Mouse (Mus musculus): ENCODE data around the gene Aldh1a3. TPM values are rescaled to one million over a fixed set of nuclear protein-coding genes. Genes with fewer than 3 reads are reported as not detected.

Gene Aldh1a3
- total RNA-seq (2021): 1 to 10 TPM in 1 of 2 experiments, under 1 TPM in 1; 0.88 to 1.6 TPM

DNA sequence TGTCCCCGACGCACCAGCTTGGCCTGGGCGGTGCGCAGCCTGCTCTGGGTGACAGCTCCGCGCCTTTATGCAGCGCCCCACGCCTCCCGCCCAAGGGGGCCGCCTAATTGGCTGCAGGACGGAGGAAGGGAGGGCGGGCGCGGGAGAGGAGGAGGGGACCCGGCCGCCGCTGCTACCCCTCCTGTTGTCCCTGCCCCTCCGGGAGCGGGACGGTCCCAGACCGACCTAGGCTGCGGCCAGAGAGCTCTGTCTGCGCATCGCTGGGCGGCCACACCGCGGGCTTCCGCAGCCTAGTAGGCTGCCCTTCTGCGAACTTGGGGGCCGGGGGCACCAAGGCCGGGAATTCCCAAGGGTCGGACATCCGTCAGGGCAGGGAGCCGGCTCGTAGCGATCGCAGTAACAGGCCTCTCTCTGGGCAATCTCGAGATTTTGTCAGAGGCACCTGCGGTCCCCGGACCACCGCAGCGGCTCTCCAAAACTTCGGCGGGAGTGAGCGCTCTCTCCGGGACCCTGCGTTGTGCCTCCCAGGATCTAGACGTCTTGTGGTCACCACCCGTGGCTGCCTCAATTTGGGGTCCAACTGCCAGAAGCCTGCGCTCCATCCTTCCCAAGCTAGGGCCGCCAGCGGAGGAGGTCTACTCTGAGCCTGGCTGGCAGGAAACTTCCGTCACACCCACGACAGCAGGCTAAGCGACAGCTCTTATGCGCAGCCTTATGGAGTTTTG is at the start of gene Aldh1a3:
Gene Aldh1a3 (minus strand): TSS at position 81 of the 725 bp plus-strand sequence.
- no peak for DNase-seq

DNA sequence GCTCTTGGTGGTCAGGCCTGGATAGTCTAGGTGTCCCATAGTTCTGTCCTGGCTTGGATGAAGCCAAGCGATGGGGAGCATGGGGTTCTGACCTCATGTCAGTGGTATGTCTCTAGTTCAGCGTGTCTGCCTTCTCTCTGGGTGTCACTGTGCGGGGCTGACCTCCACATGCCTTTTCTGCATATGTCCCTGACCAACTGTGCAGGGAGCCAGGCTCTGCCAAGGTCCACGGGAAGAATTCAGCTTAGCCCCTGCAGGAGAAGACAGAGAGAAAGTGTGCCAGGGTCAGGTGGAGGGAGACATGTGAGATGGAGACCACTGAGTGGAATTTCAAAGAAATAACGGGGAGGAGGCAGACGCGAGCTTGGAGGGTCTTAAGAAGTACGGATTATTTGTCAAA is 49.0 kb upstream of the Aldh1a3 start:
- DNase-seq: no peak

GRCm38 (mm10) chr7:66471641-66472216 is 44.4 kb upstream of the Aldh1a3 start:
- DNase-seq: no peak

DNA sequence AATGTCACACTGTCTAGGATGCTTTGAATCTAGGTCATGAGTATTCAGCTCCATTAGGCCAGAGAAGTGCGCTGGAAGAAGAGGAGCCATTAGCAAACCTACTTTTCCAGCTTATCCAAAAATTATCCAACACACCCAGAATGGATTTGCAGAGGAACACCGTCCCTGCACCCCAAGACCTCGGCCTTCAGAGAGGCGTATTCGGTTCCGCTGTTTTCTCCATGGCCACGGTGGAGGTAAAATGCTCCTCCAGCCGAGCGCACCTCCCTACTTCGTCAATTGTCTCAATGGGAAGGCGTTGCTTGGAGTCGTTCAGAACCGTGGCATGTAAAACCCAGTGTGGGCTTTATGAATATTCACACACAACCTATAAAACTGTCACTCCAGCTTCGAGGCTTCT is 39.3 kb upstream of the Aldh1a3 start:
- no peak for DNase-seq

DNA sequence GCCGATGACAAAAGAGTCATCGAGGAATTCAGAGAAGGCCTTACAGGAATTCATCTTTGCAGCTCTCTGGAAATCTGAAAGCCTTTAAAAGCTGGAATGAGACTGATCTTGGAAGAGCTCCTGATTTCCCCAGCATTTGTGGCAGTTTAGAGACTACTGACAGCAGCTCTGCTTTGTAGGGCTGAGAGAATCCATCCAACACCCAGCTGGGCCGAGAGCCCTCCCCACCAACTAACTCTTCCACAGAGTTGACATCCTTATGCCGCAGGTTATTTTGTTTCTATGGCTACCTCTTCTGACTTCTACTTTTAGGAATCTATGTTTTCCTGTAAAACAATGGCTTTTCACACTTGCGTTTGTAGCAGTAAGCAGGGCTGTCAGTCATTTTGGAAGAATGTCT is 37.9 kb upstream of the Aldh1a3 start:
- no peak for DNase-seq

DNA sequence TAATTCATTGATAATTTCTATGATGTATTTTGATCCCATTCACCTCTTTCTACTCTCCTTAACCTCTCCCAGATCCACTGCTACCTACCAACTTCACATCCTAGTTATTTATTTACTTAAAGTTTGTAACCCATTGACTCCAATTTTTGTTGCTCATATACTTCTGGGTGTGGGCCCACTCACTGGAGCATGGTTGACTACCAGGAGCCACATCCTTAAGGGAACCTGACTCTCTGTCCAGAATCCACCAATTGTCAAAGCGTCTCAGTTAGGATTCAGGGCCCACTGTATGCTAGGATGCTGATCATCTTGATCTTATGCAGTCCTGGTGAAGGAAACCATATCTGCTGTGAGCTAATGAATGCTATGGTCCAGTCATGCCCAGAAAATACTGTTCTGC is 35.8 kb upstream of the Aldh1a3 start:
- no peak for DNase-seq

- DNase-seq: no peak
These were observed 24.4 kb upstream of the Aldh1a3 start for GRCm38 (mm10) chr7:66451622-66452295.

GRCm38 (mm10) chr7:66449971-66450752 is 22.8 kb upstream of the Aldh1a3 start:
- DNase-seq: no peak

DNA sequence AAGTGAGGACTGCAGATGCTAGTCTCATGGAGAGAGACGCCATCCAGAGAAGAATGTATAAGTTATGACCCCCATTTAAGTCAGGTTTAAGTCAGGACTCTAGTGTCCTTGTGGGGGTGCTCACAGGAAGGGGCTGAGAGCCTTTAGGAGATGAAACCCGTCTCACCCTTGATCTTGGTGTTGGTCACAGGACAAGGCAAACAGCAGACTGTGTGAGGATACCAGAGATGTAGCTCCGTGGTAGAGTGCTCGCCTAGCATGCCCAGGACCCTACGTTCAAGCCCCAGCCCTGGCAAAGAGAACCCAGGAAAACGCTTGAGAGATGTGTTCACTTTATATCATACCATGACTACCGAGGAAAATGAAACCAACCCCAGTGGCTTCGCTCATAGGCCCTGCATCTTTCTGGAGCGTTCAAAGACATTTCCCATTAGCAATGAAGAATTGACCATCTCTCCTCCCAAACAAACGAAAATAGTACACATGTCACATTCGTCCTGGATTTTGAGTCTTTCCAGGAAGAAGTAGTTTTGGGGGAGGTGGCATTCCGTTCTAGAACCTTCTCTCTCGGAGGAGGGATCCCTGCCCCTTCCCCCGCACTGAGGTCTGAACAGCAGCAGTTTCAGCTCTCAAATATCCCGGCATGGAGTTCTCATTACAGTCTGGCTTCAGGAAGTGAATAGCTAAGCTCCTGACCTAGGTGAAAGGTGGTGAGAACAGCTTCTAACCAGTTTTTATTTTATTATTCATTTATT is 21.6 kb upstream of the Aldh1a3 start:
- DNase-seq: no peak

GRCm38 (mm10) chr7:66448304-66448703 is 21.0 kb upstream of the Aldh1a3 start:
- no peak for DNase-seq

- DNase-seq: no peak
These were observed 19.5 kb upstream of the Aldh1a3 start for GRCm38 (mm10) chr7:66446860-66447259.

DNA sequence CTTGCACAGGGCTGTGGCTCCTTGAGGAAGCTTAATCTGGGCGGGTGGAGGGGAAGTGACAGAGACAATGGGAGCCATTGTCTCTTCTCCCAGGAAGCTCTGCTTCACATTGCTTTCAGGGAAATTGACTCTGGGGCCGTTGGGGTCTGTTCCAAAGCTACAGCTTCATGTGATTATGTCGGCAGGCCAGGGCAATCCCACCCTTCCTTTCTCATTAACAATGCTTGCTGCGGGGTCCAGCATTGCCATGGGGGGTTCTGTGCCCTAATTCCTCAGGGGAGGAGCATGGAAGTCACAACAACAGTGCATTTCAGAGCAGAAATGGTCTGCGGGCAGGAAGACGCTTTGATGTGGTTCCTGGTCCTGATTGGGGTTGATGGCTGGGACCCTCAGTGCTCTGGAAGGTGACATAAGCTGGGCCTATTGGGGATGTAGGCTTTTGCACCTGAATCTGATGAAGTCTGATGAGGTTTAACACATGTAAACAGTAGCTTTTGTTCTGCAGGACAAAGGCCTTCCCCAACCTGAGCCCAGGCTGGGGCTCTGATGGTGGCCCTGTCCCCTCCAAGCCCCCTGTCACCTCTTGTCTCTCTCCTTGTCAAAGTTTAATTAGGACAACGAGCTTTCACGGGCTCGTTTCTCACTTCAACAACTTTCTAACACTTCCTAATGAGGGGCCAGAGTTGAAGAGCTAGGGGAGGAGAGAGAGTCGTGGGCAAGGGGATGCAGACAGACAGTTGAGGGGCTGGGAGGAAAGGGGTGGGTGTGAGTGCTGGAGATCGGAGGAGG is 18.0 kb upstream of the Aldh1a3 start:
- no peak for DNase-seq

GRCm38 (mm10) chr7:66444706-66445105 is 17.4 kb upstream of the Aldh1a3 start:
- DNase-seq: no peak

DNA sequence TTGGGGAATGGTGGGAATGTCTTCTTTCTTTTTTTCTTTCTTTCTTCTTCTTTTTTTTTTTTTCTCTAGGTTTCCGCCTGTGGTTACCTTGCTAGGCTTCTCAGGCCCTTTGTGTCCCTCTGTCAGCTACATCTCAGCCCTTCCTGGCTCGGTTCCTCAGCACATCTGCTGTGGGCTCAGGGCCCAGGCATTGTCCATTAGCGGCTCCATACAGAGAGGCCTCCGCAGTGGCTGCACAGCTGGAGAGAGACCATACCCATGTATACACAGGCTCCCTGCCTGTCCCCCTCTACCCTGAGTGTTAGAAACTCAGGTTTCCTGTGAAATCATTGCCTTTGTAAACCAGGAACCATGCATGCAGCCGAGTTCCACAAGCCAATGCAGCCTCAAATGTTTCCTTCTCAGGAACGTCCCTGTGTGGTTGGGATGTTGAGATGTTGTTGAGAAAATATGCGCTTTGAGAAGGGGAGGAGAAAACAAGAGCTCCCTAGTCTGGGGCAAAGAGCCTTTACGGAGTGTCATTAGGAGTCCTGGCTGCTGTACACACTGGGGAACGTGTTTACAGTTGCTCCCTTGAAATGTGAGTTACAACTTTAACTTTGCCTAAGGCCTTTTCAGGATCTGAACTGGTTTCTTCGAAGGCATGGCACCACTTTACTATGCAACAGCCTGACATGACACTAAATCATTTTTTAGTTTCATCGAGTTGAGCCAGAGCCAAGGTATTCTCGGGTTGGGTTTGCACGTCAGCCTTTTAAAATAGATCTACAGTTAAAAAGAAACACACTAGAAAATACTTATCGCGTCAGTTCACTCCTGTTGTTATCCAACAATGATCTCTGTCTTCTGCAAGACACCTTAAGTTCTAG is 15.4 kb upstream of the Aldh1a3 start:
- peak in 1 of 2 experiments; percentile 16 for DNase-seq

- DNase-seq: no peak
These were observed 11.7 kb upstream of the Aldh1a3 start for GRCm38 (mm10) chr7:66438787-66439669.

DNA sequence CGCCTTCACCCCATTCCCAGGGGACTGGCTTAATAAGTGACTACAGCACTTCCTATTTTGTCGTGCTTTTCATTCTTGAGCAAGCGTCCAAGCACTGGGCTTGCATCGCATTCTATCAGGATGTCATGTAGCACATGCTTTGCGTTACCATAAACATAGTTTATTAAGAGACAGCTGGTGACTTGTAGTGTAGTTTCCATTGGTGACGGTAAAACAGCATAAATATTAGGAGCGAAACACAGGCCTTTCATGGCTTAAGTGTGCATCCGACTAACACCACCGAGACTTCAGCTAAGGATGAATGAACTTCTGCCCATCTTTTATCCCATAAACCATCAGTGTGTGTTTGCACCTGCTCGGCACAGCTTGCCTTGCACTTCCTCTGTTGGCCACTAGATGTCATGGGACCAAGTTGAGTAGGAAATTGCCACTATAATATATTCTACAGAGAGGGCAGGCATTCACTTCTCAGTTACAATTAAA is 7.2 kb upstream of the Aldh1a3 start:
- peak; percentile 65 to 70 for DNase-seq

- no peak for DNase-seq
These were observed 272 bp downstream of the Aldh1a3 start for GRCm38 (mm10) chr7:66427053-66427436.

DNA sequence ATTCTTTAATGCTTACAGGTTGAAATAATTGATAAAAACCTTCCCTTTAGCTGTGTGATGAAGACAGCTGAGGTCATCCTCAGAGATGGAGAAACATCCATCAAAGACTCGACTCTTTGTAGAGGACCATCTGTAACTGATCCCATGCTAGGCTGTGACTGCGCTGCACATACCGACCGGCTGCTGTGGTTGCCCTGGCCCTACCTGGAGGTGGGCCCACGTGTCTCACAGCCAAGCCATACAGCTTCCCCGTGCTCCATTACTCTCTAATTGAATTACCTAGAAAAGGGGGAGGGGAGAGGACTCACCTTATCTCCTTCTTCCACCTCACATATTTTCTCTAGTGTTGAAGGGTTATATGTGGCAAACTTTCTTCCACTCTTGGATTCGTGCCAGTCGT is 5.4 kb downstream of the Aldh1a3 start:
- no peak for DNase-seq

DNA sequence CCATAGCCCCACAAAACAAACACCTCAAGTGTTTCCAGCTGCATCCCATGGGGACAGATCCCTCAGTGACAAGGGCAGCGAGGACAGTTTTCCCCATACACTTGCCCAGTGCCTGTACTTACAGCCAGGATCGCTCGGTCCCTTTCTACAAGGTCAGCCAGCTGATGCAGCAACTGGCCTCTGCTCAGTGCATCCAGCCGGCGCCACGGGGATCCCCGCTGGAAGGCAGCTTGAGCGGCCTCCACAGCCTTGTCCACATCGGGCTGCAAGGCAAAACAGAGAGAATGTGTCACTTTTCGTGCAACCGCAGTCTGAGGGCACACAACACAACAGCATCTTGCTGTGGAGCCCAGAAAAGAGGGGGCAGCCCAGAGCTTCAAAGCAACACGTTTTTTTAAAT is 8.3 kb downstream of the Aldh1a3 start:
- no peak for DNase-seq

All from layer of hippocampus, postnatal 36 days (tissue).